Mouse (Mus musculus) ES-Bruce4 (cell line): Measurements from ENCODE around the gene Baz2b.

ENCODE experiments used
- CTCF ChIP-seq: IDR thresholded peaks from one replicate; pipeline ENCODE4 v1.8.1; 2011; ENCODE audit warnings: low read depth, low read length
- POLR2A ChIP-seq: IDR thresholded peaks from one replicate; pipeline ENCODE4 v1.8.1; 2011; ENCODE audit warnings: low read length; ENCODE audit not compliant: insufficient read depth

- no peak for TF ChIP-seq CTCF
- TF ChIP-seq POLR2A, result no peak
Observed at GRCm38 (mm10) chr2:60090280-60090679, 119.4 kb downstream of the Baz2b start.
